Mouse (Mus musculus) gastrocnemius, postnatal 36 days (tissue): ENCODE results near the gene Olfr642. TPM values are rescaled to one million over a fixed set of nuclear protein-coding genes. Genes with fewer than 3 reads are reported as not detected.

Experiments used
- DNase-seq, 2 experiments: peaks; one replicate each; pipeline ENCODE4 v3.0.0; 2022
- intact Hi-C: fragments of 180-260 bp; cut with DNase I; formaldehyde crosslinking; loops from one replicate; pipeline ENCODE4 v1.15.1; 2025
- long read RNA-seq, 2 experiments: library from polyadenylated mRNA; stranded (forward); transcript quantifications; one replicate each; pipeline ENCODE4 v2.0.0; 2021
- total RNA-seq, 2 experiments: library from RNA; stranded (reverse); gene quantifications; 2 replicates each; pipeline ENCODE4 v1.2.3; 2021

The Olfr642 gene
- not detected for total RNA-seq
- long read RNA-seq, experiment 1 = 0 reads
- long read RNA-seq, experiment 2 = 0 reads

- intact Hi-C loops = no loop called here
- DNase-seq = no peak
These were observed at the start of gene Olfr642 for GRCm38 (mm10) chr7:104052566-104052965. Olfr642 (minus strand) TSS chr7:104052666.

- intact Hi-C loops = no loop called here
- no peak for DNase-seq
These were observed 32.9 kb upstream of the Olfr642 start, which contains the start of gene Olfr645 for GRCm38 (mm10) chr7:104085365-104085764. Olfr645 (minus strand) TSS chr7:104085465.

- DNase-seq = no peak
- intact Hi-C loops = no loop called here
These were observed 19.3 kb upstream of the Olfr642 start, which contains the start of gene Olfr644 for GRCm38 (mm10) chr7:104071769-104072168. Olfr644 (minus strand) TSS chr7:104071869.

- DNase-seq = no peak
- intact Hi-C loops = no loop called here
These were observed 8.9 kb upstream of the Olfr642 start, which contains the start of gene 4930516K23Rik for GRCm38 (mm10) chr7:104061345-104061744. 4930516K23Rik (minus strand) TSS chr7:104061445.

- intact Hi-C loops = no loop called here
- DNase-seq = no peak
These were observed 6.7 kb upstream of the Olfr642 start for GRCm38 (mm10) chr7:104059215-104059614.

GRCm38 (mm10) chr7:104050745-104051144, 1.7 kb downstream of the Olfr642 start:
- DNase-seq = no peak
- intact Hi-C loops = no loop called here

GRCm38 (mm10) chr7:104035145-104035544, 17.3 kb downstream of the Olfr642 start, which contains the start of gene Olfr641:
Olfr641 (plus strand) TSS chr7:104035445.
- DNase-seq = no peak
- intact Hi-C loops = no loop called here

- no peak for DNase-seq
- intact Hi-C loops = no loop called here
These were observed 25.5 kb downstream of the Olfr642 start for GRCm38 (mm10) chr7:104026978-104027377.

- intact Hi-C loops = no loop called here
These were observed 27.0 kb downstream of the Olfr642 start, which contains the start of gene Olfr640 for GRCm38 (mm10) chr7:104025473-104025872. Olfr640 (minus strand) TSS chr7:104025573.

GRCm38 (mm10) chr7:104021651-104022050, 30.8 kb downstream of the Olfr642 start:
- DNase-seq = no peak
- intact Hi-C loops = no loop called here

More at GRCm38 (mm10) chr7:104025473-104025872, 27.0 kb downstream of the Olfr642 start, which contains the start of gene Olfr640:
- no peak for DNase-seq

GRCm38 (mm10) chr7:104018953-104019352, 33.5 kb downstream of the Olfr642 start:
- intact Hi-C loops = no loop called here

GRCm38 (mm10) chr7:104017203-104017602, 35.3 kb downstream of the Olfr642 start, which contains the start of gene Olfr639:
Olfr639 (minus strand) TSS chr7:104017303.
- DNase-seq = no peak
- intact Hi-C loops = no loop called here

More at GRCm38 (mm10) chr7:104018953-104019352, 33.5 kb downstream of the Olfr642 start:
- DNase-seq = no peak

GRCm38 (mm10) chr7:103999124-103999523, 53.3 kb downstream of the Olfr642 start:
- no peak for DNase-seq
- intact Hi-C loops = no loop called here

- no peak for DNase-seq
- intact Hi-C loops = no loop called here
These were observed 54.0 kb downstream of the Olfr642 start, which contains the start of gene Olfr638 for GRCm38 (mm10) chr7:103998446-103998845. Olfr638 (plus strand) TSS chr7:103998746.

Other genes with a start within 250 kb of the Olfr642 start
- 10 to 100 TPM; 28.4 to 35.6 TPM for gene Hbb-bt, start 238.7 kb downstream of the Olfr642 start, total RNA-seq
- 100 to 1,000 TPM; 266 to 399 TPM for gene Hbb-bs, start 224.6 kb downstream of the Olfr642 start, total RNA-seq
- gene Hbb-bh2, start 212.1 kb downstream of the Olfr642 start, total RNA-seq = not detected
- gene Hbb-bh1, start 209.5 kb downstream of the Olfr642 start, total RNA-seq = not detected
- gene Hbb-y, start 199.4 kb downstream of the Olfr642 start, total RNA-seq = not detected
- not detected for gene Olfr66, start 166.4 kb downstream of the Olfr642 start, total RNA-seq
- not detected for gene Olfr64, start 158.2 kb downstream of the Olfr642 start, total RNA-seq
- not detected for gene Olfr65, start 149.2 kb downstream of the Olfr642 start, total RNA-seq
- not detected for gene Olfr631, start 123.8 kb downstream of the Olfr642 start, total RNA-seq
- gene Olfr632, start 118.3 kb downstream of the Olfr642 start, total RNA-seq = not detected
- gene Olfr633, start 108.2 kb downstream of the Olfr642 start, total RNA-seq = not detected
- not detected for gene Olfr635, start 81.5 kb downstream of the Olfr642 start, total RNA-seq
- not detected for gene Olfr638, start 53.9 kb downstream of the Olfr642 start, total RNA-seq
- not detected for gene Olfr639, start 35.4 kb downstream of the Olfr642 start, total RNA-seq
- gene Olfr640, start 27.1 kb downstream of the Olfr642 start, total RNA-seq = not detected
- not detected for gene Olfr641, start 17.2 kb downstream of the Olfr642 start, total RNA-seq
- gene 4930516K23Rik, start 8.8 kb upstream of the Olfr642 start, total RNA-seq = not detected
- not detected for gene Olfr644, start 19.2 kb upstream of the Olfr642 start, total RNA-seq
- not detected for gene Olfr645, start 32.8 kb upstream of the Olfr642 start, total RNA-seq
- gene Olfr646, start 52.2 kb upstream of the Olfr642 start, total RNA-seq = not detected
- gene Ubqln5, start 77.2 kb upstream of the Olfr642 start, total RNA-seq = not detected
- gene Olfr643, start 84.7 kb upstream of the Olfr642 start, total RNA-seq = not detected
- not detected for gene Ubqln3, start 90.6 kb upstream of the Olfr642 start, total RNA-seq
- gene Ubqlnl, start 97.9 kb upstream of the Olfr642 start, total RNA-seq = not detected
- not detected for gene Olfm5, start 112.2 kb upstream of the Olfr642 start, total RNA-seq
- gene Olfr648, start 130.7 kb upstream of the Olfr642 start, total RNA-seq = not detected
- not detected for gene Olfr649, start 143.3 kb upstream of the Olfr642 start, total RNA-seq
- under 1 TPM in 1 of 2 experiments, not detected in 1; 0.20 TPM for gene Trim6, start 166.1 kb upstream of the Olfr642 start, total RNA-seq
- gene Trim34a, start 191.8 kb upstream of the Olfr642 start, total RNA-seq = 1 to 10 TPM in 1 of 2 experiments, under 1 TPM in 1; 0.67 to 1.4 TPM
- under 1 TPM; 0.62 to 0.66 TPM for gene Trim5, start 235.4 kb upstream of the Olfr642 start, total RNA-seq